Mouse (Mus musculus) lung, adult 2 months (tissue): ENCODE measurements around the gene Plppr3.

Experiments
- CTCF ChIP-seq: fragments of 200-500 bp; IDR thresholded peaks from 2 replicates; pipeline ENCODE4 v1.5.1; 2011; ENCODE audit warnings: mild to moderate bottlenecking, low read length, control low read depth; ENCODE audit not compliant: insufficient read depth
- POLR2A ChIP-seq: fragments of 200-500 bp; IDR thresholded peaks from 2 replicates; pipeline ENCODE4 v1.6.1; 2011; ENCODE audit warnings: low read depth, mild to moderate bottlenecking, control low read depth, low read length, borderline replicate concordance; ENCODE audit errors: extremely low read depth

GRCm38 (mm10) chr10:79873313-79873712 lies 1.1 kb downstream of the Plppr3 start:
- no peak for TF ChIP-seq POLR2A
- TF ChIP-seq CTCF, result no peak
